Comparison of ENCODE assay signal across 9 mouse cellular contexts in the genomic region with DNA sequence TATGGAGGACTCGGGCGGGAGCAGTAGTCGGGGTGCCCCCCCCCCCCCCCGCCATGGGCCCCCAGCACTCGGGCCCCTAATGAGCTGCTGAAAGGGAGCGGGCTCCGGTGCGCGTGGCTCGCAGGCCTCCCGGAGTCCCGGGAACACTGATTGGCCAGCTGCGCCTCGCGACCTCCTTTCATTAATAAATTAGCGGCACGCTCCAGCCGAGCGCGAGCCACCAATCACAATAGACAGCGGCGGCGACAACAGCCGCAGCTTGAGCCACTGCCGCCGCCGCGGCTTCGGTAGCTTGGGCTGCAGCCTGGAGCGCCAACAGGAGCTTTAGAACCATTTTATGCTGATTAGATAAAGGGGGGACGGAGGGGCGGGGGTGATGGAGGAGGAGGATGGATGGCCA. TPM values are rescaled to one million over a fixed set of nuclear protein-coding genes. Genes with fewer than 3 reads are reported as not detected.
A peak's percentile ranks its signal among the peaks of the same experiment; 100 is the strongest.
DNase-seq lines count a peak whose midpoint lies in the region; ATAC-seq and TF ChIP-seq lines count a peak whose summit lies in the region.
"Had no signal": no experiment of that assay in that cellular context is flagged by ENCODE, and none has a peak within 500 bp of the region (broad histone marks: within the 10 kb centered on the region; RNA-seq: fewer than 3 reads in every experiment).

No protein-coding gene starts in this region.

- 1% methylated on average over 32 of the region's 32 CpGs for WGBS in cerebellum, adult 2 months
- under 1% methylated on average over 32 of the region's 32 CpGs for WGBS in forebrain, embryonic 16.5 days
- 0% methylated on average over 30 of the region's 32 CpGs for WGBS in kidney, embryonic 14.5 days

- H3K4me2 ChIP-seq in forebrain, embryonic 16.5 days (ENCODE audit: low read length), result peak overlapping the region; percentile 76
- H3K4me2 ChIP-seq in kidney, embryonic 14.5 days (replicated peaks; ENCODE audit: low read depth, low read length), result peak overlapping the region; percentile 59

- no peaks in the 10 kb centered on the region for H3K36me3 ChIP-seq in forebrain, embryonic 16.5 days (ENCODE audit: control insufficient read depth, insufficient read depth)
- H3K36me3 ChIP-seq in kidney, embryonic 14.5 days (ENCODE audit: control insufficient read depth, insufficient read depth, low read length), result no peaks in the 10 kb centered on the region

- TF ChIP-seq CTCF in cerebellum, adult 2 months (IDR thresholded peaks at IDR 0.05; ENCODE audit: borderline replicate concordance, insufficient read depth, low read depth, low read length), result no peak

- H3K4me3 ChIP-seq in cerebellum, adult 2 months (replicated peaks; ENCODE audit: insufficient read depth, low read depth, low read length), result no peak overlapping the region
- peak overlapping the region; percentile 64 for H3K4me3 ChIP-seq in forebrain, embryonic 16.5 days (replicated peaks; ENCODE audit: low read length)
- peak overlapping the region; percentile 28 for H3K4me3 ChIP-seq in kidney, embryonic 14.5 days (ENCODE audit: low read length)

- H3K9me3 ChIP-seq in forebrain, embryonic 16.5 days (ENCODE audit: control insufficient read depth, low read length), result no peaks in the 10 kb centered on the region
- no peaks in the 10 kb centered on the region for H3K9me3 ChIP-seq in kidney, embryonic 14.5 days (ENCODE audit: control insufficient read depth, low read length)

- no peaks in the 10 kb centered on the region for H3K4me1 ChIP-seq in cerebellum, adult 2 months (ENCODE audit: control insufficient read depth, insufficient read depth, low read length)
- H3K4me1 ChIP-seq in forebrain, embryonic 16.5 days (replicated peaks; ENCODE audit: control insufficient read depth, insufficient read depth, low read length), result peaks cover 42% of the 10 kb centered on the region
- peaks cover 19% of the 10 kb centered on the region for H3K4me1 ChIP-seq in kidney, embryonic 14.5 days (ENCODE audit: control insufficient read depth, insufficient read depth, low read length)

- peak; percentile 15 to 27 for DNase-seq in cerebellum, adult 2 months
- no peak for DNase-seq in cerebellum, adult 11-12 months
- peak; percentile 70 for DNase-seq in R1 (ENCODE audit: low read depth, low spot score)
- peak; percentile 84 for DNase-seq in mesoderm, embryonic 11.5 days (ENCODE audit: low read depth, low spot score)
- DNase-seq in gastrocnemius, postnatal 10 days, result no peak
- DNase-seq in layer of hippocampus, adult 18-20 months (ENCODE audit: low spot score in 2 of 2), result no peak

- H3K9ac ChIP-seq in forebrain, embryonic 16.5 days (replicated peaks; ENCODE audit: low read depth, low read length), result peak overlapping the region; percentile 72
- 0 out of 2 replicates have a peak overlapping the region, but pooled peaks have one; percentile 18 for H3K9ac ChIP-seq in kidney, embryonic 14.5 days (ENCODE audit: low read depth, low read length)

- H3K27me3 ChIP-seq in cerebellum, adult 2 months (ENCODE audit: control insufficient read depth, insufficient read depth, low read length), result peaks cover 13% of the 10 kb centered on the region; the same call in 1 of the 2 replicates
- H3K27me3 ChIP-seq in forebrain, embryonic 16.5 days (replicated peaks; ENCODE audit: control insufficient read depth, insufficient read depth, low read length), result peaks cover 20% of the 10 kb centered on the region
- peaks cover 88% of the 10 kb centered on the region for H3K27me3 ChIP-seq in kidney, embryonic 14.5 days (ENCODE audit: control insufficient read depth, insufficient read depth, low read length)

- H3K27ac ChIP-seq in cerebellum, adult 2 months (ENCODE audit: insufficient read depth, low read length), result no peak overlapping the region
- peak overlapping the region; percentile 93 for H3K27ac ChIP-seq in forebrain, embryonic 16.5 days (ENCODE audit: low read length)
- no peak overlapping the region for H3K27ac ChIP-seq in kidney, embryonic 14.5 days (ENCODE audit: low read depth, low read length)

- peak; percentile 69 for ATAC-seq in forebrain, embryonic 16.5 days
- 0 out of 2 replicates have a peak, but pooled peaks have one; percentile 41 for ATAC-seq in kidney, embryonic 14.5 days (ENCODE audit: low FRiP score, low TSS enrichment)

- no peak for TF ChIP-seq POLR2A in cerebellum, adult 2 months (IDR thresholded peaks at IDR 0.05; ENCODE audit: borderline replicate concordance, insufficient read depth, low read length)

RNA-seq across cellular contexts. Expression of a gene that starts 0.4 kb away (rescaled TPM):
- 0.31 and 0.49 TPM in 2 replicates for polyA plus RNA-seq in cerebellum, adult 2 months (2012; rRNA removed)
- polyA plus RNA-seq in forebrain, embryonic 16.5 days (2015; fragmentation: Nextera tagmentation; extraction: Ambion mirVana), result 53.3 and 71.3 TPM in 2 replicates
- polyA plus RNA-seq in kidney, embryonic 14.5 days (2014; fragmentation: Nextera tagmentation; extraction: Ambion mirVana), result not detected in 2 replicates
- not detected for total RNA-seq in gastrocnemius, postnatal 10 days (2021)
- total RNA-seq in layer of hippocampus, adult 18-20 months (2021), result 1 to 10 TPM in 1 of 2 experiments, under 1 TPM in 1; 0.71 to 1.5 TPM
- total RNA-seq: hematopoietic stem cell, adult 5-6 weeks had no signal

Comparison
In these comparisons a context has a peak if more than half of its experiments do, and no peak if none do; other contexts are left out.
1. DNase-seq: peak in cerebellum, adult 2 months (2 of 2), R1 (single experiment) and mesoderm, embryonic 11.5 days (single experiment); none in cerebellum, adult 11-12 months (single experiment), gastrocnemius, postnatal 10 days (single experiment) and layer of hippocampus, adult 18-20 months (0 of 2).
2. RNA of a gene that starts 0.4 kb away (polyA plus RNA-seq): 53.3 to 71.3 TPM in forebrain, embryonic 16.5 days; 0.31 to 0.49 TPM in cerebellum, adult 2 months and not detected in kidney, embryonic 14.5 days; every median in the first group is over 10 times any median in the second.